Mouse (Mus musculus) small intestine, adult 2 months (tissue): ENCODE data around the gene Zhx3.

Source experiments
- CTCF ChIP-seq: fragments of 200-500 bp; IDR thresholded peaks from 2 replicates; pipeline ENCODE4 v1.5.1; 2012; ENCODE audit warnings: low read depth, mild to moderate bottlenecking, control low read depth, inconsistent platforms, low read length, moderate library complexity, mixed read lengths; ENCODE audit not compliant: insufficient replicate concordance, insufficient read length; ENCODE audit errors: extremely low read depth
- POLR2A ChIP-seq: fragments of 200-500 bp; IDR thresholded peaks from 2 replicates; pipeline ENCODE4 v1.6.1; 2012; ENCODE audit warnings: low read depth, mild to moderate bottlenecking, control low read depth, inconsistent platforms, low read length, moderate library complexity

- no peak for TF ChIP-seq CTCF
- no peak for TF ChIP-seq POLR2A
Measured at GRCm38 (mm10) chr2:160731839-160732261, 140.9 kb downstream of the Zhx3 start.
